Comparison of ENCODE assay signal across 36 mouse cellular contexts in genomic region chr5:97379976-97380375, GRCm38 (mm10). TPM values are rescaled to one million over a fixed set of nuclear protein-coding genes. Genes with fewer than 3 reads are reported as not detected.
A peak's percentile ranks its signal among the peaks of the same experiment; 100 is the strongest.
DNase-seq lines count a peak whose midpoint lies in the region; ATAC-seq lines count a peak whose summit lies in the region.
"Had no signal": no experiment of that assay in that cellular context is flagged by ENCODE, and none has a peak within 500 bp of the region (broad histone marks: within the 10 kb centered on the region; RNA-seq: fewer than 3 reads in every experiment).

No protein-coding gene starts in this region.

- H3K4me1 ChIP-seq in hindbrain, embryonic 11.5 days (replicated peaks; ENCODE audit: control insufficient read depth, insufficient read depth, low read length), result no peaks in the 10 kb centered on the region
- no peaks in the 10 kb centered on the region for H3K4me1 ChIP-seq in hindbrain, embryonic 13.5 days (replicated peaks)
- no peaks in the 10 kb centered on the region for H3K4me1 ChIP-seq in forebrain, embryonic 11.5 days (replicated peaks; ENCODE audit: control insufficient read depth, insufficient read depth, low read length)
- H3K4me1 ChIP-seq: embryonic facial prominence, embryonic 13.5 days; hindbrain, embryonic 15.5 days; limb, embryonic 12.5 days; liver, embryonic 15.5 days; midbrain, embryonic 15.5 days had no signal

- H3K27ac ChIP-seq in hindbrain, embryonic 11.5 days (ENCODE audit: low read depth, low read length), result no peak overlapping the region
- no peak overlapping the region for H3K27ac ChIP-seq in hindbrain, embryonic 13.5 days
- H3K27ac ChIP-seq in forebrain, embryonic 11.5 days (ENCODE audit: low read depth, low read length), result no peak overlapping the region
- H3K27ac ChIP-seq: embryonic facial prominence, embryonic 13.5 days; forebrain, embryonic 10.5 days; heart, adult 2 months; hindbrain, embryonic 15.5 days; kidney, postnatal 0 days; limb, embryonic 12.5 days; liver, embryonic 15.5 days; midbrain, embryonic 15.5 days; stomach, embryonic 15.5 days had no signal

- no peak overlapping the region for H3K4me2 ChIP-seq in hindbrain, embryonic 11.5 days (replicated peaks; ENCODE audit: low read depth, low read length)
- no peak overlapping the region for H3K4me2 ChIP-seq in hindbrain, embryonic 13.5 days
- no peak overlapping the region for H3K4me2 ChIP-seq in forebrain, embryonic 11.5 days (ENCODE audit: low read depth, low read length, severe bottlenecking)
- H3K4me2 ChIP-seq: embryonic facial prominence, embryonic 13.5 days; heart, embryonic 12.5 days; hindbrain, embryonic 15.5 days; limb, embryonic 12.5 days; liver, embryonic 15.5 days; midbrain, embryonic 15.5 days; stomach, embryonic 15.5 days had no signal

- H3K9ac ChIP-seq in hindbrain, embryonic 11.5 days (ENCODE audit: low read depth, low read length), result no peak overlapping the region
- no peak overlapping the region for H3K9ac ChIP-seq in hindbrain, embryonic 13.5 days
- no peak overlapping the region for H3K9ac ChIP-seq in forebrain, embryonic 11.5 days (ENCODE audit: low read length)
- H3K9ac ChIP-seq: embryonic facial prominence, embryonic 13.5 days; heart, embryonic 12.5 days; hindbrain, embryonic 15.5 days; limb, embryonic 12.5 days; liver, embryonic 15.5 days; midbrain, embryonic 15.5 days; stomach, embryonic 15.5 days had no signal

- ATAC-seq in hindbrain, embryonic 11.5 days (ENCODE audit: low FRiP score), result no peak
- ATAC-seq in hindbrain, embryonic 13.5 days (ENCODE audit: low FRiP score), result no peak
- no peak for ATAC-seq in forebrain, embryonic 11.5 days (replicated peaks; ENCODE audit: low FRiP score)
- ATAC-seq: forebrain, embryonic 16.5 days; inflammation-experienced regulatory T-cells, adult 6 months; midbrain, embryonic 15.5 days; Patski had no signal

- peak; percentile 6 for DNase-seq in hindbrain, embryonic 11.5 days (ENCODE audit: low spot score)
- DNase-seq in R1 (ENCODE audit: low read depth, low spot score), result peak; percentile 58
- DNase-seq in embryo, embryonic 9.5 days (ENCODE audit: extremely low spot score), result peak; percentile 9
- peak; percentile 45 for DNase-seq in retina, embryonic 14.5 days (ENCODE audit: low spot score)
- no peak for DNase-seq in layer of hippocampus, adult 11-12 months (ENCODE audit: low spot score)
- no peak for DNase-seq in urinary bladder, postnatal 14 days (ENCODE audit: low spot score)
- DNase-seq in forebrain, embryonic 11.5 days (ENCODE audit: low spot score), result no peak
- DNase-seq: adrenal gland, postnatal 25 days; cerebellum, adult 11-12 months; cerebellum, adult 9-11 months; heart, adult 2 months; heart, postnatal 4 days; kidney, adult 18-20 months; layer of hippocampus, adult 9-11 months; lung, postnatal 36 days; thymus, adult 18-20 months; thymus, postnatal 25 days had no signal

- H3K9me3 ChIP-seq in hindbrain, embryonic 11.5 days (ENCODE audit: control insufficient read depth, low read length), result no peaks in the 10 kb centered on the region
- no peaks in the 10 kb centered on the region for H3K9me3 ChIP-seq in hindbrain, embryonic 13.5 days
- no peaks in the 10 kb centered on the region for H3K9me3 ChIP-seq in forebrain, embryonic 11.5 days (ENCODE audit: control insufficient read depth, low read length)
- H3K9me3 ChIP-seq: embryonic facial prominence, embryonic 13.5 days; forebrain, embryonic 10.5 days; heart, embryonic 12.5 days; hindbrain, embryonic 15.5 days; limb, embryonic 12.5 days; liver, embryonic 15.5 days; megakaryocyte, embryonic 14.5 days; midbrain, embryonic 15.5 days; stomach, embryonic 15.5 days had no signal

- WGBS in hindbrain, embryonic 11.5 days, result 14% methylated on average over 3 of the region's 3 CpGs
- 20% methylated on average over 3 of the region's 3 CpGs for WGBS in hindbrain, embryonic 13.5 days
- WGBS in forebrain, embryonic 11.5 days, result 15% methylated on average over 3 of the region's 3 CpGs

- H3K36me3 ChIP-seq in hindbrain, embryonic 11.5 days (ENCODE audit: control insufficient read depth, insufficient read depth, low read length), result no peaks in the 10 kb centered on the region
- no peaks in the 10 kb centered on the region for H3K36me3 ChIP-seq in hindbrain, embryonic 13.5 days
- no peaks in the 10 kb centered on the region for H3K36me3 ChIP-seq in forebrain, embryonic 11.5 days (ENCODE audit: control insufficient read depth, insufficient read depth, low read length)
- H3K36me3 ChIP-seq: embryonic facial prominence, embryonic 13.5 days; forebrain, embryonic 10.5 days; heart, embryonic 12.5 days; hindbrain, embryonic 15.5 days; limb, embryonic 12.5 days; liver, embryonic 15.5 days; midbrain, embryonic 15.5 days; stomach, embryonic 15.5 days had no signal

- no peak overlapping the region for H3K4me3 ChIP-seq in hindbrain, embryonic 11.5 days (ENCODE audit: low read depth, low read length)
- no peak overlapping the region for H3K4me3 ChIP-seq in hindbrain, embryonic 13.5 days
- no peak overlapping the region for H3K4me3 ChIP-seq in forebrain, embryonic 11.5 days (ENCODE audit: low read depth, low read length)
- H3K4me3 ChIP-seq: embryonic facial prominence, embryonic 13.5 days; forebrain, embryonic 10.5 days; heart, adult 2 months; heart, embryonic 12.5 days; hindbrain, embryonic 15.5 days; limb, embryonic 12.5 days; liver, embryonic 15.5 days; megakaryocyte, embryonic 14.5 days; midbrain, embryonic 15.5 days; stomach, embryonic 15.5 days had no signal

- no peaks in the 10 kb centered on the region for H3K27me3 ChIP-seq in hindbrain, embryonic 11.5 days (ENCODE audit: control insufficient read depth, insufficient read depth, low read length)
- no peaks in the 10 kb centered on the region for H3K27me3 ChIP-seq in hindbrain, embryonic 13.5 days
- H3K27me3 ChIP-seq in forebrain, embryonic 11.5 days (ENCODE audit: control insufficient read depth, insufficient read depth, low read length), result no peaks in the 10 kb centered on the region
- H3K27me3 ChIP-seq: CH12.LX; embryonic facial prominence, embryonic 13.5 days; heart, embryonic 12.5 days; hindbrain, embryonic 15.5 days; limb, embryonic 12.5 days; liver, embryonic 15.5 days; megakaryocyte, embryonic 14.5 days; midbrain, embryonic 15.5 days; Patski; stomach, embryonic 15.5 days had no signal

RNA-seq across cellular contexts. Expression of gene Naa11, which starts 12.2 kb away (rescaled TPM):
- not detected in 2 replicates for polyA plus RNA-seq in hindbrain, embryonic 11.5 days (2014; fragmentation: Nextera tagmentation; extraction: Ambion mirVana)
- polyA plus RNA-seq in hindbrain, embryonic 13.5 days (2015; fragmentation: Nextera tagmentation; extraction: Ambion mirVana), result not detected in 2 replicates
- not detected in 2 replicates for polyA plus RNA-seq in forebrain, embryonic 11.5 days (2014; fragmentation: Nextera tagmentation; extraction: Ambion mirVana)
- polyA plus RNA-seq: embryonic facial prominence, embryonic 13.5 days; forebrain, embryonic 10.5 days; heart, adult 2 months; heart, embryonic 12.5 days; hindbrain, embryonic 15.5 days; inflammation-experienced regulatory T-cells, adult 6 months; kidney, postnatal 0 days; large intestine, adult 2 months; limb, embryonic 12.5 days; liver, adult 2 months; liver, embryonic 15.5 days; lung, embryonic 16.5 days; midbrain, embryonic 15.5 days; neural tube, embryonic 11.5 days; Patski had no signal

Comparison
In these comparisons a context has a peak if more than half of its experiments do, and no peak if none do; other contexts are left out.
1. DNase-seq: peak in hindbrain, embryonic 11.5 days (single experiment), R1 (single experiment), embryo, embryonic 9.5 days (single experiment) and retina, embryonic 14.5 days (single experiment); none in layer of hippocampus, adult 11-12 months (single experiment), urinary bladder, postnatal 14 days (single experiment) and forebrain, embryonic 11.5 days (single experiment).